Mouse (Mus musculus): Measurements from ENCODE around the gene Ankrd23.

Gene Ankrd23

DNA sequence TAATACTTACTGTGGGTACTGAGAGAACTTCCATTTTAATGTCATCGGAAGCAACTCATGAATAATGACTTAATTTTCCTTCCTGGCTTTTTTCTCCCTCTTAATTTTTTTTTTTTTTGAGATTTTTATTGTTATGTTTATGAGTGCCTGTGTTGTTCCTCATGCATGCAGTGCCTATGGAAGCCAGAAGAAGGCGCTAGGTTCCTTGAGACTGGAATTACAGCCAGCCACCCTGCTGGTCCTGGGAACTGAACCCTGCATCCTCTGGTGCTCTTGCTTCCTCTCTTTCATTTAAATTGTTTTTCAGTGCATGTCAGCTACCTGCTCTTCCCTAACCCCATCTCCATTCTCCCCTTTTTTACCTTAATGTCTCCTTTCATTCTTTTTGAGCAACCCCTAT lies 23.0 kb downstream of the Ankrd23 start:
- no peak for DNase-seq (ENCODE audit: low spot score in 2 of 2)

DNA sequence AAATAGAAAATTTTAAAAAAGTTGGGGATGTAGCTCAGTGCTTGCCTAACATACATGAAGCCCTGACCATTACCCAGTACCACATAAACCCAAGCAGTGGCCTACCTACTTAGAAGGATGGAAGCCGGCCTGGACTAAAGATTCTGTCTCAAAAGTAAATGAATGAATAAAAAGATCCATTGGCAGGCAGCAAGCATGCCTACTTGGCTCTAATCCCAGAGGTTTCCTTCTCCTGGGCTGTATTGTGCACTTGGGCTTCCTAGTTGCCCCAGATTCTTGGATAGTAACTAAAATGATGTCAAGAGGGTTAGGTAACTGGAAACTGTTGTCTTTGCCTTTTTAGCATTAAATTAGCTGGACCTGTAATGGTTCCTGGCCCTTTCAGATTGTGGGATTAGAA lies 23.4 kb downstream of the Ankrd23 start:
- DNase-seq (ENCODE audit: low spot score in 2 of 2): no peak

DNA sequence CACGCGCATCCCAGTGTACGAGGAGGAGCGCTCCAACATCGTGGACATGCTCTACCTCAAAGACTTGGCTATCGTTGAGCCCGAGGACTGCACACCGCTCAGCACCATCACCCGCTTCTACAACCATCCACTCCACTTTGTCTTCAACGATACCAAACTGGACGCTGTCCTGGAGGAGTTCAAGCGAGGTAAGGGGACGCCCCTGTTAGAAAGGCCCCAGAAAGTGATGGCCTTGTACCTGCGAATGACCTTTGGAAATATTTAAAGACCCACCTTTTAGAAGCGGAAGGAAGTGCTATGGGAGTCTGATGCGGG lies 23.8 kb downstream of the Ankrd23 start:
- DNase-seq (ENCODE audit: low spot score in 2 of 2): no peak

- DNase-seq (ENCODE audit: low spot score in 2 of 2): peak; percentile 25 to 33
Measured at GRCm38 (mm10) chr1:36512089-36512965, 24.4 kb downstream of the Ankrd23 start.

GRCm38 (mm10) chr1:36511289-36512021 lies 25.2 kb downstream of the Ankrd23 start, which contains the start of gene Cnnm3:
Gene Cnnm3 (plus strand): TSS chr1:36511867.
- DNase-seq (ENCODE audit: low spot score in 2 of 2): peak; percentile 99 to 100

DNA sequence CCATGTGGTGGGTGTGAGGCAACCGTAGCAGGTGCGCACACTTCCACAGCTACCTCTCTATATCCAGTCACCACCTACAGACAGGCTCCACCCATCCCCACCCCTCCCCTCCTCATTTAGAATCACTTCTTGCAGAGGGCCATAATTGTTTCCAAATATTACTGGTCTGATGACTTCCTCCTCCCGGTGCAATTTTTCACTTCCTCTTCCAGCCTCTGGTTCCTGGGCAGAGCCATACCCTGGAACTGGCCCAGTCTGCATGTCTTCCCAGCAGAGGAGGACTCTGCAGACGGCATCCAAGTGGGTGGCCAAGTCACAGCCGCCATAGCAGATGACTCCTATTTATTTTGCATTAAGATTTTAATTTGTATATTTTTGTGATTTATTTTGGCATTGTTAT lies 28.4 kb downstream of the Ankrd23 start:
- no peak for DNase-seq (ENCODE audit: low spot score in 2 of 2)

GRCm38 (mm10) chr1:36501261-36501660 lies 35.4 kb downstream of the Ankrd23 start:
- DNase-seq (ENCODE audit: low spot score in 2 of 2): peak; percentile 65 to 76

GRCm38 (mm10) chr1:36497312-36497711 lies 39.4 kb downstream of the Ankrd23 start:
- no peak for DNase-seq (ENCODE audit: low spot score in 2 of 2)

DNA sequence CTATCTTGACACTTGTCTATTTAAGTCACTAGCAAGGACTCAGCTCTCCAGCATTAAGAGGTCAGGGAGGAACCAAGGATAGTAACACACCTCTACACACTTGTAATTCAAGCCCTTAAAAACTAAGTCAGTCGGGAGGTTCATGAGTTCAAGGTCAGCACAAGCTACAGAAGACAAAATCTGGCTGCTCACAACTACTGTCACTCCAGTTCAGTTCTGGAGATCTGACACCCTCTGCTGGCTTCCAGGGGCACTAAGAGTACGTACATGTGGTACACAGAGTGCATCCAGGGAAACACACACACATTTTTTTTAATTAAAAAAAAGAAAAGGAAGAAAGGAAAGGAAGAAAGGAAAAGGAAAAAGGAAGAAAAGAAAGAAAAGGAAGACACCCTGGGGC lies 40.0 kb downstream of the Ankrd23 start:
- DNase-seq (ENCODE audit: low spot score in 2 of 2): no peak

- no peak for DNase-seq (ENCODE audit: low spot score in 2 of 2)
Measured at GRCm38 (mm10) chr1:36493299-36493698, 43.4 kb downstream of the Ankrd23 start.

GRCm38 (mm10) chr1:36492416-36493139 lies 44.1 kb downstream of the Ankrd23 start:
- no peak for DNase-seq (ENCODE audit: low spot score in 2 of 2)

- DNase-seq (ENCODE audit: low spot score in 2 of 2): no peak
Measured at GRCm38 (mm10) chr1:36489661-36490060, 47.0 kb downstream of the Ankrd23 start.

DNA sequence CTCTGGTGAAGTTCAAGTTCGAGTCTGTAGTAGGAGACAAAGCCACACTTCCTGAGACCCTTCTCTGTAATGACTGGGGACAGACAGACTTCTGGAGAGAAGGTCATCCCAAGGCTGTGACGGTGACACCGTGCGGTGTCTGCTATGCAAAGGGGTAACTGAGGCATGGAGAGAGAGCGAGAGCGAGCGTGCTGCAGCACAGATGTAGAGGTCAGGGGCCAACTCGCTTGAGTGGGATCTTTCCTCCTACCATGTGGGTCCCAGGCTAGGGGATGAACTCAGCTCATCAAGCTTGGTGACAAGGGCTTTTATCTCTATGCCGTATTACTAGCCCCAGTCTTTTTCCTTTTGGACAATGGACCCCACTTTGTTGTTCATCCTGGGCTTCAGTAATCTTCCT lies 49.6 kb downstream of the Ankrd23 start:
- no peak for DNase-seq (ENCODE audit: low spot score in 2 of 2)

- DNase-seq (ENCODE audit: low spot score in 2 of 2): no peak
Measured at GRCm38 (mm10) chr1:36485080-36485479, 51.6 kb downstream of the Ankrd23 start.

DNA sequence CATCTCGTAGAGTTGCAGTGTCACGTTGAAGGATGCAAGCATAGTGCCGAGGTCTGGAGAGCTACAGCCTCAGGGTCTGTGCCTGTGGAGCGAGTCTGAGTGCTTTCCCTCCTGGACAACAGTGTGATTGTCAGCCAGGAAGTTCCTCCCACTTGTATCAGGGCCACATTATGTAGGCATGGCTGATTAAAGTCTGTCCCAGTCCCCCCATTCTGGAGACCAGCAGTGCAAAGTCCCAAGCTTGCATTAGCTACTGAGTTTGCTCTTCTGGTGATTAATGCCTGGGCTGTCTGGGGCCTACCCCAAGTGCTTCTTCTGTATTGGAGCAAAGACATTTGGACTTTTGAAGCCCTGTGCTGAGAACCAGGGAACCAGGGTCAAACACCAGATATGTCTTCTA lies 52.9 kb downstream of the Ankrd23 start:
- DNase-seq (ENCODE audit: low spot score in 2 of 2): no peak
